Mouse (Mus musculus) small intestine, adult 2 months (tissue): ENCODE results near the gene Slc25a24. TPM values are rescaled to one million over a fixed set of nuclear protein-coding genes. Genes with fewer than 3 reads are reported as not detected.

Experiments used
- H3K27ac ChIP-seq: fragments of 200-500 bp; 2 replicates; pipeline ENCODE4 v1.5.1; 2012; ENCODE audit warnings: low read depth, low read length, control low read depth, inconsistent platforms; ENCODE audit not compliant: insufficient read depth
- H3K27me3 ChIP-seq: fragments of 200-500 bp; 2 replicates; pipeline ENCODE4 v1.6.1; 2012; ENCODE audit warnings: mild to moderate bottlenecking, moderate library complexity, low read length, inconsistent platforms; ENCODE audit not compliant: control insufficient read depth, insufficient read depth
- H3K36me3 ChIP-seq: fragments of 200-500 bp; 2 replicates; pipeline ENCODE4 v1.6.1; 2012; ENCODE audit warnings: mild to moderate bottlenecking, low read length, control low read depth, inconsistent platforms; ENCODE audit not compliant: control insufficient read depth, insufficient read depth
- H3K4me1 ChIP-seq: fragments of 200-500 bp; 2 replicates; pipeline ENCODE4 v1.6.1; 2012; ENCODE audit warnings: low read length, inconsistent platforms, mixed read lengths; ENCODE audit not compliant: control insufficient read depth, insufficient read depth, insufficient read length
- H3K4me3 ChIP-seq: fragments of 200-500 bp; 2 replicates; pipeline ENCODE4 v1.5.1; 2012; ENCODE audit warnings: low read depth, mild to moderate bottlenecking, control low read depth, inconsistent platforms, low read length, moderate library complexity
- CTCF ChIP-seq: fragments of 200-500 bp; IDR thresholded peaks from 2 replicates; pipeline ENCODE4 v1.5.1; 2012; ENCODE audit warnings: low read depth, mild to moderate bottlenecking, control low read depth, inconsistent platforms, low read length, moderate library complexity, mixed read lengths; ENCODE audit not compliant: insufficient replicate concordance, insufficient read length; ENCODE audit errors: extremely low read depth
- POLR2A ChIP-seq: fragments of 200-500 bp; IDR thresholded peaks from 2 replicates; pipeline ENCODE4 v1.6.1; 2012; ENCODE audit warnings: low read depth, mild to moderate bottlenecking, control low read depth, inconsistent platforms, low read length, moderate library complexity
- WGBS: fragments of 180-500 bp; shearing (Covaris S2); methylation state at CpG from one replicate; pipeline ENCODE4 v1.1.7; 2018; 5-methylcytosine and 5-hydroxymethylcytosine counted together
- polyA plus RNA-seq: library from polyadenylated mRNA; depleted of rRNA; stranded (reverse); fragments of >200 nt; gene quantifications from 2 replicates; pipeline ENCODE4 v1.2.3, GENCODE M21; 2012

Slc25a24 gene
- polyA plus RNA-seq, 1 experiment = 67.3 TPM

DNA sequence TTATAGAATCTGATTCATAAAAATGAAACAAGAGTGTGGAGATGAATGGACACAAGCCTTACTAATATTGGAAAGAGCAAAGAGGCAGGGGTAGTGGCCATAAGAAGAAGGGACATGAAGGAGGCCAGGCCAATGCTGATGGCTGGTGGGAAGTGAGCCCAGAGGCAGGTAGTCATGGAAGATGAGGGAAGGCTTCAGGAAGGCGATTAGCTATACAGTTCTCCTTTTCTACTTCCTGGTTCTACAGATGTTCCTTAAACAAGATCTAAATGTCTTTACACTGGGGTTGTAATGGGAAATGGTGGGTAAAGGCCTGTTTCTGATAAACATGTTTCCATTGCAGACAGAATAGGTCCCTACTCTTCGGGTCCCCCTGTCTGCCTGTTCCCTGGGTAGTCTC, 46.2 kb downstream of the Slc25a24 start:
- 76% methylated on average over 2 of the region's 2 CpGs for WGBS
- Histone ChIP-seq H3K27ac (no peak overlapping the region), H3K4me3 (no peak overlapping the region), H3K27me3 (no peaks in the 10 kb centered on the region), H3K4me1 (no peaks in the 10 kb centered on the region), H3K36me3 (peaks cover 32% of the 10 kb centered on the region)
- TF ChIP-seq CTCF (no peak), POLR2A (no peak)

DNA sequence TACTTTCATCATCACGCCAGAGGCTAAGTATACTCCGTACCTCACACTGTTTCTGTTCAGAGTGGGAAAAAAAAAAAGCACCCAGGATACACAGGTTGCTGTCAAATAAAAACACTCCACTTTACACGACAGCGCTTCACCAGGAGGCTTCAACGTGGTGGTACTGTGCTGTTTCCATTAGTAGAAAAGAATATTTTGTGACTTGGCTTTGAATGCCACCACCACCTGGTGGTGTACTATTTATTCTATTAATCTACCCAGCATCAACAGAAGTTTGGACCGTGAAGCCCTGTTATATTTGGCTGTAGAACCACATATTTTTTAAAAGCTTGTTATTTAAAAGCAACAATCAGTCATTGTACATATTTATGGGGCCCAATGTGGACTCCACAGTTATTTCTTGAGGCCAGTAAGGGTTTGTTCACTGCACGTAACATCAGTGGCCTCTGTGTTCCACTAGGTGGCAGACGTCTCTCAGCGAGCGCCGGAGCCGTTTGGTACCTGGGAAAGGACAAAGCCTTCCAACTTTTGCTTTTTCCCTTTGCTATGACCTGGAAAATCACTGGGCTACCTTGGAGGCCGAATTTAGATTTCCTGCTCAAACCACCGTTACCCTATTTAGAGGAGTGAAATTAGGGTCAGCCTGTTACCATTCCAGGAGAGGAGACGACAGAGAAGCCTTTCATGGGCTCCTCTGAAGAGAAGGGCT, 48.3 kb downstream of the Slc25a24 start:
- H3K4me1 ChIP-seq = no peaks in the 10 kb centered on the region
- H3K27me3 ChIP-seq = no peaks in the 10 kb centered on the region
- H3K27ac ChIP-seq = no peak overlapping the region
- TF ChIP-seq POLR2A = no peak
- peak; percentile 80; the same call in 1 of the 2 replicates for TF ChIP-seq CTCF
- H3K4me3 ChIP-seq = no peak overlapping the region
- WGBS = 29% methylated on average over 15 of the region's 15 CpGs
- peaks cover 14% of the 10 kb centered on the region for H3K36me3 ChIP-seq

DNA sequence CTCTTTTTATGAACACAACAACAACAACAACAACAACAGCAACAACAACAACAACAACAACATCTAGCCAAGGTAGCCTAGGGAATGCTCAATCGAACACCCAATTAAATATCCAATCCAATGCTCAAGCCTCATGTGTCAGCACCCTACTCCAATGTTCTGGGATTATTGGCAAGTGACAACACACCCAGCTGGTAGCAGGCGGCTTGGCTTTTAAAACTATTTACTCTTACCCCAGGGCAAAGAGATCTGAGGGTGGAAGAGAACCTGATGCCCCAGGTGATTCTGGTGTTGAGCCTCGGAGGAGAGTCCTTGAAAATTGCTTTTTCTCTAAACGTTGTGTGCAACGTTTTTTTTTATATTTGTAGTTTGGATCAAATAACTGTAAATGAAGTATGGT, 51.4 kb downstream of the Slc25a24 start:
- TF ChIP-seq POLR2A = no peak
- TF ChIP-seq CTCF = no peak
- no peaks in the 10 kb centered on the region for H3K4me1 ChIP-seq
- H3K4me3 ChIP-seq = no peak overlapping the region
- no peak overlapping the region for H3K27ac ChIP-seq
- 60% methylated on average over 5 of the region's 5 CpGs for WGBS
- no peaks in the 10 kb centered on the region for H3K27me3 ChIP-seq
- peaks cover 1% of the 10 kb centered on the region; the same call in 1 of the 2 replicates for H3K36me3 ChIP-seq

DNA sequence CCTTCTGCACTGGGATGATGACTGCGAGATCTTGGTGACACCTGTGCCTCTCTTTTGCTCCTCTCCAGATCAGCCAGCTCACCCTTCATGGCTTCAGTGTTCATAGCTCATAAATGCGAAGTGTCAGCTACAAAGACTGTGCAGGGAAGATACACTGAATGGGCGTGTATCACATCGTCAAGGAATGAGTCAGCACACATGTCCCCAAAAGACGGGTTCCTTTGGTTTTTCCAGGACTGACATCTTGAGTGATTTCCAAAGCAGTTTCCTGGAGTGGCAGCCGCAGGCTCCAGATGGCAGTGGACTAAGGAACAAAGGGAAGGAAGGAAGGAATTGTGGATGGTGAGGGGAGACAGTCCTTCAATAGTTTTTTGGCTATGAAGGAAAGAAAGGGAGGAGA, 55.8 kb downstream of the Slc25a24 start:
- H3K4me3 ChIP-seq = no peak overlapping the region
- no peak overlapping the region for H3K27ac ChIP-seq
- TF ChIP-seq POLR2A = no peak
- TF ChIP-seq CTCF = no peak
- 34% methylated on average over 6 of the region's 6 CpGs for WGBS
- no peaks in the 10 kb centered on the region for H3K27me3 ChIP-seq
- H3K4me1 ChIP-seq = no peaks in the 10 kb centered on the region
- H3K36me3 ChIP-seq = no peaks in the 10 kb centered on the region

DNA sequence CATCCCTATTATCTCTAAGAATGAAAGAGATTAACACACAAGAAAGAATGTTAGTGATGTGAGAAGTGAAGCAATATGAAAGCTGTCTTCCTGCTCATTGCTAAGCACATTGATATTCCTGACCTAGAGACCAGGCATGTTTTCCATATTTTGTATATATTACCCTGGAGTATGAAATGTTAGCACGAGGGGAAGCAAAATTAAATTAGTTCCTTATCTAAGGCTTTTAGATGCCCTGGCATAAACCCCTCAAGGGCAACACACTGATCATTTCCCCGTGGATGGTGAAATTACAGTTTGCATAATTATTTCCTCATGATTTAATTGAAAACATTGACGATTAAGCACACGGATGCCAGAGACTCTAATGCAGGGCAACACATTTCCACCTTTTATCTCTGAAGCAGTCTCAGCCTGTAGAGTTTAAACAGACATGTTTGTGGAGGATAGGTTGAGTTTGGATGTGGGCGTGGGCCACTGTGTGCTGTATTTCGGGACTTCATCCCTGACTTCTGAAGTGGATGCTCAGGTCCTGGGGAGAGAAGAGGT, 56.7 kb downstream of the Slc25a24 start:
- H3K4me3 ChIP-seq = no peak overlapping the region
- WGBS = 61% methylated on average over 6 of the region's 6 CpGs
- no peak for TF ChIP-seq CTCF
- TF ChIP-seq POLR2A = no peak
- no peaks in the 10 kb centered on the region for H3K4me1 ChIP-seq
- H3K27ac ChIP-seq = no peak overlapping the region
- H3K36me3 ChIP-seq = no peaks in the 10 kb centered on the region
- no peaks in the 10 kb centered on the region for H3K27me3 ChIP-seq

DNA sequence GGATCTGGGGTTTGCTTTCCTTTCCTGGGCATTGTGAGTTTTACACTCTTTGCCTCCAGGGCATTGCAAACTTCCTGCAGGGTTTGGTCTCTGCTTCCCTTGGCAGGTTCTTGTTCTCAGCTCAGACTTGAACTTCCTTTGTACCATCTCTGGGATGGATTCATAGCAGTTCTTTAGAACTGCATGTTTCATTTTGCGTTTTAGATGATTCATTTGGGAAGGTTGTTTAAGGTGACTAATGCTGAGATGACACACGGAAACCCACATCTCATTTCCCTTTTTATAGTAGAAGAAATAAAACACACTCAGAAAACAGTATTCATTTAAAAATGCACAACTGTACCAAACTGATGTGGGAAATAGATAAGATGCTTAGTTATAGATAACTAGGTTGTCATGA, 73.2 kb downstream of the Slc25a24 start:
- no peak for TF ChIP-seq CTCF
- no peak for TF ChIP-seq POLR2A
- 60% methylated on average over 2 of the region's 2 CpGs for WGBS
- Histone ChIP-seq H3K27me3 (no peaks in the 10 kb centered on the region), H3K4me3 (no peak overlapping the region), H3K4me1 (no peaks in the 10 kb centered on the region), H3K36me3 (no peaks in the 10 kb centered on the region), H3K27ac (no peak overlapping the region)

DNA sequence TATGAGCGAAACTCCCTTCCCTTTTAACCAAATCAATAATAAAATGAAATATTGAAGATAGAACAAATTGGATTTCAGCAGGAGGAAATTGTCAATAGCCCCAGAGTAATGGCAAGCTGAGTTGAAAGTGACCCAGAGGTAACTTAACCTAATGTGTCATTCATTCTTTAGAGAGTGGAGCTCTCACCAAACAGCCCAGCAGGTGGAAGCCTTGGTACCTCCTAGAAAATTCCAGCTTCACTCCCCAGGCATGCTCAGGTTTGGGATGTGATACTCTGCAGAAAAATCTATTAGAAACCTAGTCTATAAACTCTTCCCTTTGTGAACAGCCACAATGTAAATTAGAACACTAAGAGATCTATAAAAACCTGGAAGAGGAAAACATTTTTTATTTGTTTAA, 76.3 kb downstream of the Slc25a24 start:
- WGBS = 83% methylated on average over 1 of the region's 1 CpGs
- H3K36me3 ChIP-seq = no peaks in the 10 kb centered on the region

More for the DNA sequence above, 76.3 kb downstream of the Slc25a24 start:
- TF ChIP-seq CTCF (no peak), POLR2A (no peak)
- no peaks in the 10 kb centered on the region for H3K4me1 ChIP-seq
- H3K4me3 ChIP-seq = no peak overlapping the region
- H3K27ac ChIP-seq = no peak overlapping the region
- no peaks in the 10 kb centered on the region for H3K27me3 ChIP-seq
